ENCODE assay signal across 17 mouse cellular contexts in the genomic region with DNA sequence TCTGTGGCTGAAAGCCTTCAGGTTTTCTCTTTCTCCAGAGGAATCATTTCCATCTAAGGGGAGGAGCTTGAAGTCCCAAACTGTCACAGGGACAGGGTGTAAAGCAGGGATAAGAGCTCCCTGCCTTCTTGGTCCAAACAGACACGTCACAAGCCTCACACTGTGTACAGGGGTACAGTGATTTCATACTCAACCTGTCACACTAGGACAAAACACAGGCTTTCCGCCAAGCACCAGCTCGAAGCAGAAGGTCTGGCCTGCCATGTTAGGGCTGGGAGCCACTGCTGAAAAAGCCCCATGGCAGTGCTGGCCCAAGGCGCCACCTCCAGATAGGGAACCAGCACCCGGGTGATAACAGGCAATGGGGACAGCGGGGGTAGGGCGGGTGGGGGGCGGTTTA. TPM values are rescaled to one million over a fixed set of nuclear protein-coding genes. Genes with fewer than 3 reads are reported as not detected.
DNase-seq lines count a peak whose midpoint lies in the region; ATAC-seq lines count a peak whose summit lies in the region.
"Had no signal": no experiment of that assay in that cellular context is flagged by ENCODE, and none has a peak within 500 bp of the region (broad histone marks: within the 10 kb centered on the region; RNA-seq: fewer than 3 reads in every experiment).

No protein-coding gene starts in this region.

- H3K9me3 ChIP-seq in liver, embryonic 16.5 days (replicated peaks; ENCODE audit: control insufficient read depth, low read length): no peaks in the 10 kb centered on the region

- H3K27me3 ChIP-seq in liver, embryonic 16.5 days (ENCODE audit: control insufficient read depth, insufficient read depth, low read depth, low read length): no peaks in the 10 kb centered on the region

- no peak overlapping the region for H3K4me3 ChIP-seq in liver, embryonic 16.5 days (ENCODE audit: low read depth, low read length)
- H3K4me3 ChIP-seq: gastrocnemius, adult 2 months; layer of hippocampus, adult 2 months had no signal

- 29% methylated on average over 8 of the region's 8 CpGs for WGBS in liver, embryonic 16.5 days (ENCODE audit: insufficient replicate concordance)

- no peaks in the 10 kb centered on the region for H3K36me3 ChIP-seq in liver, embryonic 16.5 days (ENCODE audit: control insufficient read depth, insufficient read depth)

- H3K4me1 ChIP-seq in liver, embryonic 16.5 days (ENCODE audit: control insufficient read depth, low read depth, low read length): peaks cover 16% of the 10 kb centered on the region

- ATAC-seq in liver, embryonic 16.5 days (ENCODE audit: low read depth): 0 out of 2 replicates have a peak, but pooled peaks have one; percentile 11
- no peak for ATAC-seq in erythroid progenitor cell, adult 5-6 weeks (replicated peaks; ENCODE audit: low FRiP score, poor library complexity, severe bottlenecking)
- ATAC-seq: hindbrain, embryonic 16.5 days had no signal

- intact Hi-C loops in heart, postnatal 25 days (cut with DNase I): loop anchor here (2.0 kb wide), 1 partner anchor 31 kb away; no protein-coding TSS in a partner anchor

- no peak overlapping the region for H3K4me2 ChIP-seq in liver, embryonic 16.5 days (ENCODE audit: low read depth, low read length)

- peak; percentile 62 to 76 for DNase-seq in heart, adult 18-20 months
- no peak for DNase-seq in heart, postnatal 25 days (ENCODE audit: low spot score)
- peak; percentile 88 for DNase-seq in brain, adult 2 months (ENCODE audit: low read depth, low spot score)
- DNase-seq in cerebellum, postnatal 36 days: peak; percentile 71 to 75
- DNase-seq in lung, postnatal 36 days: no peak
- DNase-seq in urinary bladder, postnatal 14 days (ENCODE audit: low spot score): no peak
- DNase-seq: adrenal gland, adult 8-10 months; gastrocnemius, adult 2 months; kidney, adult 9 months; lung, postnatal 10 days; right cerebral cortex, postnatal 25 days; thymus, postnatal 36 days had no signal

- H3K27ac ChIP-seq in liver, embryonic 16.5 days (ENCODE audit: low read length): no peak overlapping the region
- H3K27ac ChIP-seq: gastrocnemius, adult 2 months; layer of hippocampus, adult 2 months had no signal

- no peak overlapping the region for H3K9ac ChIP-seq in liver, embryonic 16.5 days (ENCODE audit: low read depth, low read length)

RNA-seq across cellular contexts. Expression of a gene that starts 4.4 kb away (rescaled TPM):
- 10 to 100 TPM; 63.2 to 64.1 TPM for total RNA-seq in heart, adult 18-20 months (2021)
- 10 to 100 TPM; 76.4 to 76.8 TPM for total RNA-seq in heart, postnatal 25 days (2021)
- 25.8 and 32.2 TPM in 2 replicates for polyA plus RNA-seq in liver, embryonic 16.5 days (2015; fragmentation: Nextera tagmentation; extraction: Ambion mirVana)
- total RNA-seq in erythroid progenitor cell, adult 5-6 weeks (2015; ENCODE audit: low replicate concordance): 27.2 TPM in 1 of 2 replicates, not detected in the other
- total RNA-seq in erythroid progenitor cell, adult 5-6 weeks (2017; ENCODE audit: low replicate concordance): 0.64 TPM in 1 of 2 replicates, not detected in the other

RNA-seq across cellular contexts. Expression of a gene that starts 33.2 kb away (rescaled TPM):
- 10 to 100 TPM; 19.2 TPM for total RNA-seq in heart, adult 18-20 months (2021)
- total RNA-seq in heart, postnatal 25 days (2021): 10 to 100 TPM; 18.2 to 22.6 TPM
- 149 and 179 TPM in 2 replicates for polyA plus RNA-seq in liver, embryonic 16.5 days (2015; fragmentation: Nextera tagmentation; extraction: Ambion mirVana)
- total RNA-seq in erythroid progenitor cell, adult 5-6 weeks (2015; ENCODE audit: low replicate concordance): 10.9 and 25.2 TPM in 2 replicates
- total RNA-seq in erythroid progenitor cell, adult 5-6 weeks (2017; ENCODE audit: low replicate concordance): 9.9 and 11.0 TPM in 2 replicates

RNA-seq across cellular contexts. Expression of a gene that starts 35.3 kb away (rescaled TPM):
- total RNA-seq in heart, adult 18-20 months (2021): 10 to 100 TPM; 74.5 to 87.4 TPM
- total RNA-seq in heart, postnatal 25 days (2021): 10 to 100 TPM; 60.2 to 61.0 TPM
- polyA plus RNA-seq in liver, embryonic 16.5 days (2015; fragmentation: Nextera tagmentation; extraction: Ambion mirVana): 47.7 and 57.1 TPM in 2 replicates
- total RNA-seq in erythroid progenitor cell, adult 5-6 weeks (2015; ENCODE audit: low replicate concordance): 20.2 and 35.2 TPM in 2 replicates
- total RNA-seq in erythroid progenitor cell, adult 5-6 weeks (2017; ENCODE audit: low replicate concordance): 11.2 and 15.3 TPM in 2 replicates

RNA-seq across cellular contexts. Expression of a gene that starts 44.0 kb away (rescaled TPM):
- total RNA-seq in heart, adult 18-20 months (2021): 1,000 to 10,000 TPM; 5,748 to 6,764 TPM
- total RNA-seq in heart, postnatal 25 days (2021): 1,000 to 10,000 TPM; 5,169 to 5,647 TPM
- 80.6 and 93.1 TPM in 2 replicates for polyA plus RNA-seq in liver, embryonic 16.5 days (2015; fragmentation: Nextera tagmentation; extraction: Ambion mirVana)
- total RNA-seq in erythroid progenitor cell, adult 5-6 weeks (2015; ENCODE audit: low replicate concordance): not detected in 2 replicates
- total RNA-seq in erythroid progenitor cell, adult 5-6 weeks (2017; ENCODE audit: low replicate concordance): not detected in 2 replicates
- total RNA-seq: neutrophil, adult 5-6 weeks had no signal

RNA-seq across cellular contexts. Expression of a gene that starts 52.7 kb away (rescaled TPM):
- 100 to 1,000 TPM; 118 to 119 TPM for total RNA-seq in heart, adult 18-20 months (2021)
- 100 to 1,000 TPM; 145 to 148 TPM for total RNA-seq in heart, postnatal 25 days (2021)
- polyA plus RNA-seq in liver, embryonic 16.5 days (2015; fragmentation: Nextera tagmentation; extraction: Ambion mirVana): 94.9 and 112 TPM in 2 replicates
- 55.1 and 59.1 TPM in 2 replicates for total RNA-seq in erythroid progenitor cell, adult 5-6 weeks (2015; ENCODE audit: low replicate concordance)
- 48.8 and 49.1 TPM in 2 replicates for total RNA-seq in erythroid progenitor cell, adult 5-6 weeks (2017; ENCODE audit: low replicate concordance)

Comparison
In these comparisons a context has a peak if more than half of its experiments do, and no peak if none do; other contexts are left out.
1. DNase-seq: peak in heart, adult 18-20 months (2 of 2), brain, adult 2 months (single experiment) and cerebellum, postnatal 36 days (2 of 2); none in heart, postnatal 25 days (single experiment), lung, postnatal 36 days (single experiment) and urinary bladder, postnatal 14 days (single experiment).